Mouse (Mus musculus) thymus, adult 2 months (tissue): ENCODE results near the gene Fkbpl.

ENCODE experiments used
- CTCF ChIP-seq: fragments of 200-500 bp; IDR thresholded peaks from 2 replicates; pipeline ENCODE4 v1.5.1; 2012; ENCODE audit warnings: mild to moderate bottlenecking, control low read depth, low read length, moderate library complexity, borderline replicate concordance; ENCODE audit not compliant: control insufficient read depth, poor library complexity, insufficient read depth; ENCODE audit errors: extremely low read depth
- POLR2A ChIP-seq: fragments of 200-500 bp; IDR thresholded peaks from 2 replicates; pipeline ENCODE4 v1.6.1; 2012; ENCODE audit warnings: mild to moderate bottlenecking, low read length, control low read depth, moderate library complexity; ENCODE audit not compliant: control insufficient read depth, poor library complexity, insufficient read depth; ENCODE audit errors: extremely low read depth

GRCm38 (mm10) chr17:34601796-34602195 is 42.8 kb upstream of the Fkbpl start:
- no peak for TF ChIP-seq POLR2A
- TF ChIP-seq CTCF: no peak
